Mouse (Mus musculus): ENCODE measurements around the gene Slc30a2.

The Slc30a2 gene

DNA sequence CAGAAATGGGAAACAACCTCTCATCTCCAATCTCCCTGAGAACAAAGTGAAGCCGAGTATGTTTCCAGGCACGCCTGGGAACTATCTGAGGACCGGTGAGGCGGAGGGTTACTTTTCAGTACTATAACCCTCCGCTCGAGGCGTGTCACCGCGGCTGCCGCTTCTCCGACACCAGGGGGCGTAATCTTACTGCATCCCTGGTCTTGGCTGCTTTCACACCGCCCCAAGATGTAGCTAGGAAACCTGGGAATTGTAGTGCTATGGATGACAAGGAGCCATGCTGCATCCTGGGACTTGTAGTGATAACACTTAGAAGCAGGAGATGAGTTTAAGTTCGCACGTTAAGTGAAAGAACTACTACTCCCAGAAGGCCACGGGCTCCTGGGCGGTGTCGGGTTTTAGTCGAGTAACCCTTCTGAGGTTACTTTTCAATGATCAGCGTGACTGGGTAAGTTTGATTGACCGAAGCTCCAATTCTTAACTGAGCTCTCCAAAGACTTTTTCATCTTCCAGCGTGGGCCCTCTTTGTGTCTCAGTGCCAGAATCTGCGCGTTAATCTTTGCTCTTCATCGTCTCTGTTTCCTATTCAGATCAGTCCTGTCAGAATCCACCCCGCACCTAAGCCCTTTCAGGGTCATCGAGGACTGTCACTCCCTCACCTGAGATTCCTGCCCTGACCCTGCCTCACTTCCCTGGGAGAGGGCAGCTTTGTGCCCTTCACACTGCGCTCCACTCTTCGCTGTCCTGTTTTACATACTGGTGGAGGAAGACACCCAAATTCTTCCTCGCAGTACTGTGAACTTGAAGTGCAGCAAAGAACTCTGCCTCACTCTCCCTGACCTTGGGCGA lies 53.2 kb downstream of the Slc30a2 start, which contains the start of gene Pafah2:
TSS of gene Pafah2 (plus strand) at position 344 of the 849 bp plus-strand sequence.
- DNase-seq (ENCODE audit: low spot score in 2 of 2), result peak; percentile 97 to 99

DNA sequence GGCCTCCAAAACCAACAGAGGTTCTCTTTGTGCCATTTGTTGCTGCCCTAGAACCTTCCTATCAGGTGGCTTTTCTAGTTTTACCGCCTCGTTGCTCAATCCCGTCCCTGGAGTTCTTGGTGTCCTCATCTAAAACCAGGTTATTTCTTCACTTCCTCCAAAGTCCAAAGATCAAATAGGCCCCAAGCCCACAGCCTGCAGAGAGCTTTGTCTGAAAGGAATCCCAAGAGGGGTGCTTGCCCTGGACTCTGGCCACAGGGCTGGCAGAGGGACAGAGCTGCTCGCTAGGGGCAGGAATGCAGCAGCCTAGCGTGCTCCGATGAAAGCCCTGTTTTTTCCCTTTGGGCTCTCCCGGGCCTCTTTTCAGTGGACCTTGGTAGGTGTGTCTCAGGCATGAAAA lies 54.1 kb downstream of the Slc30a2 start:
- DNase-seq (ENCODE audit: low spot score in 2 of 2), result peak; percentile 46 to 78

DNA sequence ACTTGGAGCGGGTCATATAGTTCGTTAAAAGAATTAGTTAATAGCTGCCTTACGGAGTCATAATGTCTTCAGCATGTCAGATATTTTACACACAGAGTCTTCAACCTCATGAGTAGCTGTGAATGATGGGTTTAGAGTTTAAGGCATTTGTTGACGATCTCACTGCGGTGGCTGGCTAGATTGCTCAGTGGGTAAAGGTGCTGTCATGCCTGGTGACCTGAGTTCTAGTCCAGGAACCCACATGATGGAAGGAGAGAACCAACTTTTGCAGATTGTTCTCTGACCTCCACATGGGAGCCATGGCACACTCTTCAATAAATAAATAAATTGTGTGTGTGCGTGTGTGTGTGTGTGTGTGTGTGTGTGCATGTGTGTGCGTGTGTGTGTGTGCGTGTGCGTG lies 54.8 kb downstream of the Slc30a2 start:
- DNase-seq (ENCODE audit: low spot score in 2 of 2), result no peak

DNA sequence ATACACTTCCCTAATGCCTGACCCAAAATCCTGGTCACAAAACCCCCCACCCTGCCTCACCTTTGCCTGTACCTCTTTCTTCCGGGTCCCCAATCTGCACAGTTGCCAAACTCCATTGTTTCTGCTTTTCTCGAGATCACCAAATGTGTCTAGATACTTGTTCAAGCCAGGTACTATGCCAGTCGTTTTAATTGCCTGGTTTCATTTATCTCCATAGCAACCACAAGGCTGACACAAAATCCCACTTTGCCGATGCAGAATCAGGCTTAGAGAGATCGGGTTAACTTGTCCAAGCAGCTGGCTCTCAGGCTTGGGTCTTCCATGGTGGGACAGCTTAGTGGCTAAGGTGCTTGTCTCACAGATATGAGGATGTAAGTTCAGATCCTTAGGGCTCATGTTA lies 57.2 kb downstream of the Slc30a2 start:
- no peak for DNase-seq (ENCODE audit: low spot score in 2 of 2)

DNA sequence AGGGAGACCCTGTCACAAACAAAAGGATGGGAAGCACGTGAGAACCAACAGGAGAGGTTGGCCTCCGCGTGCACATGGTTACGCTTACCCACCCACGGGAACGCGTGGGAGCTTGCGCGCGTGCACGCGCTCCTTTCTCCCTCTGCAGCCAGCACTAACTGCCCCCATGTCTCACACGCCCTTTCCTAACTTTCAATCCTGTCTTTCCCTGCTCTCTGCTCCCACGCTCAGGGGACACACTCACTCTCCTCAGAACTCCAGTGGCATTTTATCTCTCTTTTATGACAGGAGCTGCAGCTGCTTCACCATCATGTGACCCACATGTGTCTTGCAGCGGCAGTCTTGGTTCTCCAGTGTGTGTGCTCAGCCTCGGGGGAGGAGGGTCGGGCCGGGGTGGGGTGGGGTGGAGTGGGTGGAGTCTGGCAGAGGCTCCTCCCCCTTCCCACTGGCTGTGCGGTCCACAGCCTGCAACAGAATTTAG lies 58.2 kb downstream of the Slc30a2 start:
- DNase-seq (ENCODE audit: low spot score in 2 of 2), result peak; percentile 43 to 46

DNA sequence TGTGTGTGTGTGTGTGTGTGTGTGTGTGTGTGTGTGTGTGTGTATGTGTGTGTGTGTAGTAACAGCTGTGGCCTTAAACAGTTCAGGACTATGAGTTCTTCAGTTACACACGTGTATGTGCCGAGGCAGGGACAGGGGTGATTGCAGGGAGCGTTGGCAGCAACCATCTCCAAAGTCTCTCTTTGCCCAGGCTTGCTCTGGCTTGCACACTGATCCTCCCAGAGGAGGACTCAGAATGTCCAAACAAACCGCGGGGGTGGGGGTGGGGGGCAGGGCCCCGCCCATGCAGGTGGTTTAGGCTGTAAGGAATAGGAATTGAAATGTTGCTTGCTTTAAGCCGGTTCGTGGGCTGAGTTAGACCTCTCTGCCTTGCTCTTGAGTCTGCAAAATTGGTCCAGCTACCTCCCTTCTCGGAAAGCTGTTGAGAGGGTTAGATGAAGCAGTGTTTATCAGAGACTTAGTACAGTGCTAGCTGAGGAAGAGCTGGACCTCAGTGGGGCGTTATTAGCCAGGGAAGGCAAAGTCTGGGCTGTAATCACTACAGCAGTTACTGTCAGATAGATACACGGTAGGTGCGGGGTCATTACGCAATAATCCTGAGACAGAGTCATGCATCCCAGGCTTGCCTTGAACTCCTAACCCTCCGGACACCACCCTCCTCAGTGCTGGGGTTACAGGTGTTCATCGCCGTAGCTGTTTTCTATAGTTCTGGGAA lies 59.0 kb downstream of the Slc30a2 start:
- no peak for DNase-seq (ENCODE audit: low spot score in 2 of 2)

DNA sequence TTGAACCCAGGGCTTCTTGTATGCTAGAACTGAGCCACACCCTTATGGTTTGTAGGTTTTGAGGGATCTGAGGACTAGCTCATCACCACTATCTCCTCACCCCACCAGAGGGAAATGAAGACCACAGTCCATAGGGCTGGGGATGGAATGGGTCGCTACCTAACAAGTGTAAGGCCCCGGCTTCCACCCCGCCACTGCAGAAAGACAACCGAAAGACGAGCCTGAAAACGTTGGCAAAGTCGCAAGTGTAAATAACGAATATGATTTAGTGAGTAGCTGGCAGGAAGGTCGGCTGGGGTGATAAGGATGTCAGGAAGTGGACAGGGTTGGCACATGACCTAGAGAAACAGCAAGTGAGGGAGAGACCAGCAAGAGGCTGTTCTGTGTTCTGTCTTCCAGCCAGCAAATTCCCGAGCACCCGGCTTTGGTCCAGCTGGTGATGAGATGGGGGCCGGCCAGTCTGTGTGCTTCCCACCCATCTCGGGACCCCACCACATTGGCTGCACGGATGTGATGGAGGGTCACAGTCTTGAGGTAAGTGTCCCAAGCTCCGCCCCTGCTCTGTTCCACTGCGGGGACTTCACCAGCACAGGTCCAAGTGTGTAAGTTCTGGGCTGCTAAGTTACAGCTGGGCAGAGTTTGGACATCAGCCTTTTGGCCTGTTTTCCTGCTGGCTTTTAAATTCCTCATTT lies 59.7 kb downstream of the Slc30a2 start:
- DNase-seq (ENCODE audit: low spot score in 2 of 2), result peak; percentile 63 to 78

DNA sequence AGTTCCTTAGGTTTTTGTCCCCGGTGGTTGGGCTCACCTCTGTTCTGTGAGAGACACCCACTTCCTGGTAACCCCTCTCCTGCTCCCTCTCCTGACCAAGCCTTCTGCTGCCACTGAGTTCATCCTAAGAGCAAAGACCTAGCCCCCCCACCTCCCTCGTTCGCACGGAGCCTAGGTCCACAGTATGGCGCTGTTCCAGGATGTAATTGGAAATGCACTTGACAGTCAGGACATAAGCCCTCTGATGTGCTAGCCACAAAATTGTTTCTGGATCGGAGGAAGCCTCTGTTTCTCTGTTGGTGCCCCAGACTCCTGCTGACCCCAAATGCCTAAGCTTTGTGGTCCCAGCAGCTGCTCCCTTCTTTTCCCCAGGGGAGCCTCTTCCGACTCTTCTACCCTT lies 60.7 kb downstream of the Slc30a2 start:
- no peak for DNase-seq (ENCODE audit: low spot score in 2 of 2)

All from heart, adult 9 months (tissue).